Mouse (Mus musculus): ENCODE results near the gene Dpyd. TPM values are rescaled to one million over a fixed set of nuclear protein-coding genes. Genes with fewer than 3 reads are reported as not detected.

Gene Dpyd
- polyA plus RNA-seq, 1 experiment from 2014 or later, result 3.0 TPM

- 57% methylated on average over 1 of the region's 1 CpGs for WGBS
- H3K9ac ChIP-seq (ENCODE audit: low read length), result no peak overlapping the region
- H3K27ac ChIP-seq (ENCODE audit: low read depth, low read length), result no peak overlapping the region
- H3K4me3 ChIP-seq (ENCODE audit: low read depth, low read length), result no peak overlapping the region
- no peak for ATAC-seq
- H3K9me3 ChIP-seq (replicated peaks; ENCODE audit: control insufficient read depth, low read length), result no peaks in the 10 kb centered on the region
- no peak overlapping the region for H3K4me2 ChIP-seq (ENCODE audit: low read length)
- H3K4me1 ChIP-seq (ENCODE audit: control insufficient read depth, insufficient read depth, low read length), result peaks cover 9% of the 10 kb centered on the region
- H3K36me3 ChIP-seq (ENCODE audit: control insufficient read depth, insufficient read depth, low read length), result no peaks in the 10 kb centered on the region
- no peaks in the 10 kb centered on the region for H3K27me3 ChIP-seq (replicated peaks; ENCODE audit: control insufficient read depth, insufficient read depth, low read length)
- DNase-seq (ENCODE audit: low spot score), result no peak
These were observed 606.7 kb downstream of the Dpyd start for GRCm38 (mm10) chr3:119168661-119169060.

DNA sequence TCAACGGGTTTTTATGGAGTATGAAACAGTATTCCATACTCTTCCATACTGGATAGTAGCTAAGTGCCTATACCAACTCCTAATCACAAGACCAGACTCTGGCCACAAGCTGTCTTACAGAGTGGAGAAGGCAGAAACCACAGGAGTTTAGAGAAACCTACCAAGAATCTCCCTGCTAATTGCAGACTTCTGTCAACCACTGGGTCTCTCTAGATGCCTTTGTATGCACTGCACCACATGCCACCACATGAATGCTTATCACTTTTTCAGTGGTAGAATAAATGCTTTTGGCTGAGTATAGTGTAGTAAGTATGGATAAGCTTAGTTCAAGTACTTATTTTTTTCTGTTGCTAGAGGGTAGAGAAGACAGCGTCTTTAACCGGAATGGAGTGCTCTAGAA lies 621.3 kb downstream of the Dpyd start:
- no peaks in the 10 kb centered on the region for H3K36me3 ChIP-seq (ENCODE audit: control insufficient read depth, insufficient read depth, low read length)
- no peak overlapping the region for H3K4me3 ChIP-seq (ENCODE audit: low read depth, low read length)
- DNase-seq (ENCODE audit: low spot score) (no peak), ATAC-seq (no peak)
- H3K27me3 ChIP-seq (replicated peaks; ENCODE audit: control insufficient read depth, insufficient read depth, low read length), result no peaks in the 10 kb centered on the region
- H3K4me2 ChIP-seq (ENCODE audit: low read length), result no peak overlapping the region
- H3K4me1 ChIP-seq (ENCODE audit: control insufficient read depth, insufficient read depth, low read length), result no peaks in the 10 kb centered on the region
- H3K9me3 ChIP-seq (replicated peaks; ENCODE audit: control insufficient read depth, low read length), result no peaks in the 10 kb centered on the region
- WGBS, result 89% methylated on average over 3 of the region's 3 CpGs
- no peak overlapping the region for H3K27ac ChIP-seq (ENCODE audit: low read depth, low read length)
- H3K9ac ChIP-seq (ENCODE audit: low read length), result no peak overlapping the region

DNA sequence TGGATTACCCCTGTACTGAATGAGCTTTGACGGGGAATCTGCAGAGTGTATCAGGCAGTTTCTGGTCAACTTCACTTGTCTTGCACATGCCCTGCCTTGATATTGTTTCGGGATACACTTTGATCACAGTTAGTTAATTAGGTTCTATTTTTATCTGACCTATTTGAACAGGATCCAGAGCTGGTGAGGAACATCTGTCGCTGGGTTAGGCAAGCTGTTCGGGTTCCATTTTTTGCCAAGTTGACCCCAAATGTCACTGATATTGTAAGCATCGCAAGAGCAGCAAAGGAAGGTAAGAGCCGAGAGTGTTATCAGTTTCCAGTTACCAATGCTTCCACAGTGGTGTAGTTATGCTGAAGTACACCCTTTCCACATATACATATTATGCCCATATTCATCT lies 632.1 kb downstream of the Dpyd start:
- H3K4me3 ChIP-seq (ENCODE audit: low read depth, low read length), result no peak overlapping the region
- no peak overlapping the region for H3K27ac ChIP-seq (ENCODE audit: low read depth, low read length)
- no peak for ATAC-seq
- peak; percentile 10 for DNase-seq (ENCODE audit: low spot score)
- no peak overlapping the region for H3K4me2 ChIP-seq (ENCODE audit: low read length)
- WGBS, result 74% methylated on average over 6 of the region's 6 CpGs
- no peak overlapping the region for H3K9ac ChIP-seq (ENCODE audit: low read length)
- no peaks in the 10 kb centered on the region for H3K9me3 ChIP-seq (replicated peaks; ENCODE audit: control insufficient read depth, low read length)
- no peaks in the 10 kb centered on the region for H3K36me3 ChIP-seq (ENCODE audit: control insufficient read depth, insufficient read depth, low read length)
- H3K27me3 ChIP-seq (replicated peaks; ENCODE audit: control insufficient read depth, insufficient read depth, low read length), result no peaks in the 10 kb centered on the region
- no peaks in the 10 kb centered on the region for H3K4me1 ChIP-seq (ENCODE audit: control insufficient read depth, insufficient read depth, low read length)

GRCm38 (mm10) chr3:119195613-119196012 lies 633.7 kb downstream of the Dpyd start:
- no peaks in the 10 kb centered on the region for H3K4me1 ChIP-seq (ENCODE audit: control insufficient read depth, insufficient read depth, low read length)
- DNase-seq (ENCODE audit: low spot score), result no peak
- no peak overlapping the region for H3K4me2 ChIP-seq (ENCODE audit: low read length)
- 77% methylated on average over 4 of the region's 4 CpGs for WGBS
- no peaks in the 10 kb centered on the region for H3K27me3 ChIP-seq (replicated peaks; ENCODE audit: control insufficient read depth, insufficient read depth, low read length)
- no peak overlapping the region for H3K9ac ChIP-seq (ENCODE audit: low read length)
- ATAC-seq, result no peak
- no peaks in the 10 kb centered on the region for H3K36me3 ChIP-seq (ENCODE audit: control insufficient read depth, insufficient read depth, low read length)
- H3K4me3 ChIP-seq (ENCODE audit: low read depth, low read length), result no peak overlapping the region
- no peaks in the 10 kb centered on the region for H3K9me3 ChIP-seq (replicated peaks; ENCODE audit: control insufficient read depth, low read length)
- no peak overlapping the region for H3K27ac ChIP-seq (ENCODE audit: low read depth, low read length)

DNA sequence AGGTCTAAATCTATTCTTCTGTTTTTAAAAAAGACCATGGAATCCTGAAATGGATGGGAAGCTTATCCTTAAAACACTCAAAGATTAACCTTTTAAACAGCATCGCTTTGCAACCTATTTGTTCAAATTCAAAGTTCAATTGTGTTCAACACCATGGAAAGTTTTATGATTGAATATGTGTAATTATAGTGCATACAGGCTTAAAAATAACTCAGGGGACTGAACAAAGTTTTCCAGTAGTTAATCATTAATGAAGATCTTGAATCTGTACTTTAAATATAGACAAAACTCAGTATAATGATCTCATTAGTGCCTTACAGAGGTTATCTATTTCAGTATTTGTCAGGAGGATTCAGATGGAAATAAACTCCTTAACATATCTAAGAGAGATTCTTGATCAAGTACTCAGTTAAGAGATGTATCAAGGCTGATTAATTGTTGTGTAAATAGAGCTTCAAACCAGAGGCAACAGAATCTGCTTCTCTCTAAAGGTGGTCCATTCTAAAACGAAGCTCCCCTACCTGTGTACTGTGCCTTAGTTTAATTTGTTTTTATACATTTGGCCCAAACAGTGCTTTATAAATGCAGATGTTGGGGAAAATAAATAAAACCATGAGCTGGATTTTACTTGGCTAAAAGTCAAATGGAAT lies 659.0 kb downstream of the Dpyd start:
- Histone ChIP-seq H3K4me2 (ENCODE audit: low read length) (no peak overlapping the region), H3K27ac (ENCODE audit: low read depth, low read length) (no peak overlapping the region), H3K4me3 (ENCODE audit: low read depth, low read length) (no peak overlapping the region), H3K9ac (ENCODE audit: low read length) (no peak overlapping the region), H3K9me3 (replicated peaks; ENCODE audit: control insufficient read depth, low read length) (no peaks in the 10 kb centered on the region), H3K27me3 (replicated peaks; ENCODE audit: control insufficient read depth, insufficient read depth, low read length) (no peaks in the 10 kb centered on the region), H3K36me3 (ENCODE audit: control insufficient read depth, insufficient read depth, low read length) (no peaks in the 10 kb centered on the region), H3K4me1 (ENCODE audit: control insufficient read depth, insufficient read depth, low read length) (no peaks in the 10 kb centered on the region)
- DNase-seq (ENCODE audit: low spot score) (no peak), ATAC-seq (no peak)
- 64% methylated on average over 2 of the region's 2 CpGs for WGBS

DNA sequence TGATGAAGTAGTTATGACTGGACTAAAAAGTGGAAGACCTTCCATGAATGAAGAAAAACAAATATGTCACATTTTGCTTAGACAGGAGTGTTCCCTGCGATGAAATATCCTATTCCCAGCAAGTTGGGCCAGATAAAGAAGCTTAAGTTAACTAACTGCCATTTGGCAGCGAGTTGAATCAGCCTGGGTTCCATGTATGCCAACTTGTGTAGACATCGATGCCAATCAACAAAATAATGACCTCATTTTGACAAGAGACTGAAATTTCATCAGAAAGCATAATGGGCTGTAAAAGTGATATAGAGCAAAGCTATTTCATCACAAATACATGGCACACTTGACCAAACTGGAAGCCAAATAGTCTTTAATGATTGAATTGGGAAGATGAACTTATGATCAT lies 681.3 kb downstream of the Dpyd start:
- no peak for ATAC-seq
- Histone ChIP-seq H3K27ac (ENCODE audit: low read depth, low read length) (no peak overlapping the region), H3K4me2 (ENCODE audit: low read length) (no peak overlapping the region), H3K36me3 (ENCODE audit: control insufficient read depth, insufficient read depth, low read length) (no peaks in the 10 kb centered on the region), H3K27me3 (replicated peaks; ENCODE audit: control insufficient read depth, insufficient read depth, low read length) (no peaks in the 10 kb centered on the region), H3K9ac (ENCODE audit: low read length) (no peak overlapping the region), H3K4me3 (ENCODE audit: low read depth, low read length) (no peak overlapping the region), H3K4me1 (ENCODE audit: control insufficient read depth, insufficient read depth, low read length) (no peaks in the 10 kb centered on the region), H3K9me3 (replicated peaks; ENCODE audit: control insufficient read depth, low read length) (no peaks in the 10 kb centered on the region)
- peak; percentile 19 for DNase-seq (ENCODE audit: low spot score)
- 82% methylated on average over 3 of the region's 3 CpGs for WGBS

GRCm38 (mm10) chr3:119256516-119256915 lies 694.6 kb downstream of the Dpyd start:
- H3K4me3 ChIP-seq (ENCODE audit: low read depth, low read length), result no peak overlapping the region
- H3K27ac ChIP-seq (ENCODE audit: low read depth, low read length), result no peak overlapping the region
- WGBS, result 22% methylated on average over 5 of the region's 5 CpGs
- ATAC-seq, result peak; percentile 55; the same call in 1 of the 2 replicates
- H3K9ac ChIP-seq (ENCODE audit: low read length), result no peak overlapping the region
- H3K4me1 ChIP-seq (ENCODE audit: control insufficient read depth, insufficient read depth, low read length), result no peaks in the 10 kb centered on the region
- DNase-seq (ENCODE audit: low spot score), result peak; percentile 67
- no peaks in the 10 kb centered on the region for H3K9me3 ChIP-seq (replicated peaks; ENCODE audit: control insufficient read depth, low read length)
- H3K27me3 ChIP-seq (replicated peaks; ENCODE audit: control insufficient read depth, insufficient read depth, low read length), result no peaks in the 10 kb centered on the region
- H3K36me3 ChIP-seq (ENCODE audit: control insufficient read depth, insufficient read depth, low read length), result no peaks in the 10 kb centered on the region
- H3K4me2 ChIP-seq (ENCODE audit: low read length), result no peak overlapping the region

- 79% methylated on average over 2 of the region's 2 CpGs for WGBS
- ATAC-seq (no peak), DNase-seq (ENCODE audit: low spot score) (peak; percentile 37)
- no peaks in the 10 kb centered on the region for H3K9me3 ChIP-seq (replicated peaks; ENCODE audit: control insufficient read depth, low read length)
- H3K4me3 ChIP-seq (ENCODE audit: low read depth, low read length), result no peak overlapping the region
- H3K27me3 ChIP-seq (replicated peaks; ENCODE audit: control insufficient read depth, insufficient read depth, low read length), result no peaks in the 10 kb centered on the region
- no peak overlapping the region for H3K4me2 ChIP-seq (ENCODE audit: low read length)
- no peaks in the 10 kb centered on the region for H3K36me3 ChIP-seq (ENCODE audit: control insufficient read depth, insufficient read depth, low read length)
- H3K27ac ChIP-seq (ENCODE audit: low read depth, low read length), result no peak overlapping the region
- H3K4me1 ChIP-seq (ENCODE audit: control insufficient read depth, insufficient read depth, low read length), result no peaks in the 10 kb centered on the region
- no peak overlapping the region for H3K9ac ChIP-seq (ENCODE audit: low read length)
These were observed 713.3 kb downstream of the Dpyd start for GRCm38 (mm10) chr3:119275241-119275640.

- DNase-seq (ENCODE audit: low spot score) (no peak), ATAC-seq (no peak)
- no peak overlapping the region for H3K4me3 ChIP-seq (ENCODE audit: low read depth, low read length)
- H3K27ac ChIP-seq (ENCODE audit: low read depth, low read length), result no peak overlapping the region
- no peaks in the 10 kb centered on the region for H3K4me1 ChIP-seq (ENCODE audit: control insufficient read depth, insufficient read depth, low read length)
- H3K27me3 ChIP-seq (replicated peaks; ENCODE audit: control insufficient read depth, insufficient read depth, low read length), result no peaks in the 10 kb centered on the region
- no peak overlapping the region for H3K9ac ChIP-seq (ENCODE audit: low read length)
- 97% methylated on average over 2 of the region's 2 CpGs for WGBS
- no peaks in the 10 kb centered on the region for H3K36me3 ChIP-seq (ENCODE audit: control insufficient read depth, insufficient read depth, low read length)
- H3K4me2 ChIP-seq (ENCODE audit: low read length), result no peak overlapping the region
- H3K9me3 ChIP-seq (replicated peaks; ENCODE audit: control insufficient read depth, low read length), result no peaks in the 10 kb centered on the region
These were observed 718.7 kb downstream of the Dpyd start for GRCm38 (mm10) chr3:119280671-119281070.

All from forebrain, embryonic 14.5 days (tissue).